Mouse (Mus musculus) kidney, adult 10 weeks (tissue): ENCODE results near the gene Hoxa13. TPM values are rescaled to one million over a fixed set of nuclear protein-coding genes. Genes with fewer than 3 reads are reported as not detected.

Experiments
- polyA plus RNA-seq: library from polyadenylated mRNA; stranded (reverse); fragments of 350-450 nt; fragmentation: Illumina TruSeq; extraction: RNeasy Lipid Tissue Mini Kit (QIAGEN cat#74804); gene quantifications from one replicate; pipeline ENCODE4 v1.2.3, GENCODE M21; 2014; ENCODE audit warnings: low read depth, low replicate concordance

Hoxa13 gene
- not detected for polyA plus RNA-seq

DNA sequence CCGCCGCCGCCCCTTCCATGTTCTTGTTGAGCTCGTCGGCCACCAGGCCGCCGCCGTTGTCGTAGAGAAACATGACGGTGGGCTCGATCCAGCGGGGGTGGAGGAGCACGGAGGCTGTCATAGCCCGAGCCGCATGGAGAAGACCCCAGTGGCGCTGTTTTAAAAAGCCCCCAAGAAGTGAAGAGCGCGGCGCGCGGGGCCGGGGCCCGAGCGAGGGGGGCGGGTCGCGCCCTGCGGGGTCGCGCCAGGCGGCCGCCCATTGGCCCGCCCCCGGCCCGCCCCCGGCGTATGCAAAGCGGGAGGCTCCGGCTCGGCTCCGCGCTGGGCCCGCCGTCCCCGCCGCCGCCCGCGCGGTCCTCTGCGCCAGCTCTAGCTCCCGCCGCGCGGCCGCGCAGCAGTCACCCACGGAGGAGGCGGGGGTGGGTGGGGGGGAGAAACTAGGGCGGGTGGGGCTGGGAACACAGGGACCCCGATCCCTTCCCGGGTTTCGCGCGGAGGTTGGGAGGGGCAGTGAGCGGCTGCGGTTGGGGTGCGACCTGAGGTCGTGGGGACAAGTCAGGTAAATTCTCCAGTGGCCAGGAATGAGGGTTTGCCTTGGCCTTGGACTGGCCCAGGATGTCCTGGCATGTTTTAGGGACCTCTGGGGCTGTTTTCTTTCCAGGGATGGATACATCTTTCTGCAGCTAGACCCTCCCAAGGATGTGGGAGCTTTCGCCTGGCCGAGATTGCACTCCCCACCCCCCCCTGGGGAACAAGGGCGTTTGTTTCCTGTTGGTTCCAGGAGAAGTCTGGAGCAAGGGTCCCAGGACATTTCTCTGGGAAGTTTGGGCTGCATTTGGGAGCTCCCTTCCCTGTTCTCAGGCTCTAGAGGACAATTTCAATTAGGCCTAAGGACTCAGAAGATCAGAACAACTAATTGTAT, at the start of gene Hoxa13:
Hoxa13 (minus strand) TSS at position 227 of the 922 bp plus-strand sequence.

DNA sequence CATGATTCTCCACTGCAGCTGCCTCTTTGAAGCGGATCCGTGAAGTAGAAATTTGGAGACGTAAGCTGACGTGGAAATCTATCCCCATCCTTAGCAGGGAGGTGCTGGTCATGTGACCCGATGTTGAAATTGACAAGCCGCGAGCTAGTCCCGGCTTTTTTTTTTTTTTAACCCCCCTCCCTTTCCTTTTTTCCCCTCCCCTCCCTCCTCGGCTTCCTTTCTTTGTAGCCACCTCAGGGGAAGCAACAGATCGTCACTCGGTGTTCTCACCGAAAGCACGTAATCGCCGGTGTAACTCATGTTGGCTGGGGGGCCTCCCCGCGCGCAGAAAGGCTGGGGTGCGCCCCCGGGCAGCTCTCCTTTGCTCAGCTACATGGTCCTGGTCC, 14.9 kb downstream of the Hoxa13 start, which contains the start of gene Hoxa11:
Hoxa11 (minus strand) TSS at position 54 of the 386 bp plus-strand sequence.

DNA sequence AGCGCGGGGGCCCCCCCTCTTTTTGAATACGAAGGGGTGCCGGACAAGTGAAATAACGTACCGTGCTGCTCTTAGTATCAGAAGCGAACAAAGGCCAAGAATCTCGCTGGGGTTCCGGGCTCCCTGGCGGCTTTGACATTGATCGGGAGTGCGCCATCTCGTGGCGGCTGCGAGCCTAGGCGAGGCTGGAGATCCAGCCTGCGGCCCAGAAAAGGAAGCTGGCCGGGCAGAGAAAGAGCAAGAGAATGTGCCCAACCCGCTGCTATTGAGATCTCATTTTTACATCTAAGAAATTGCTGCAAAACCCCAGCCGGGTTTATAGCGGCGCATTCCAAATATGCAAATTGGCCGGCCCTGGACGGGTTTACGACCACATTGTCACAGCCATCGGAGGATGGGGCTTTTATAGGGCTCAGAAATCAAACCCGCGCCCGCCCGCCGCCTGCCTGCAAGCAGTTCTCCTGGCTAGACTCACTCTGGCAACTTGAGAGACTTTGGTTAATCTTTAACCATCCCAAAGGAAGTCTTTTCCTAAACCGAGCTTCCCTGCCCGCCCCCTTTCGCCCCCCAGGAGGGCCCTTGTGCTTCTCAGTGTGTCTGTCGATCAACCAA, 20.2 kb downstream of the Hoxa13 start, which contains the start of gene Hoxa10:
Hoxa10 (minus strand) TSS at position 466 of the 612 bp plus-strand sequence.

DNA sequence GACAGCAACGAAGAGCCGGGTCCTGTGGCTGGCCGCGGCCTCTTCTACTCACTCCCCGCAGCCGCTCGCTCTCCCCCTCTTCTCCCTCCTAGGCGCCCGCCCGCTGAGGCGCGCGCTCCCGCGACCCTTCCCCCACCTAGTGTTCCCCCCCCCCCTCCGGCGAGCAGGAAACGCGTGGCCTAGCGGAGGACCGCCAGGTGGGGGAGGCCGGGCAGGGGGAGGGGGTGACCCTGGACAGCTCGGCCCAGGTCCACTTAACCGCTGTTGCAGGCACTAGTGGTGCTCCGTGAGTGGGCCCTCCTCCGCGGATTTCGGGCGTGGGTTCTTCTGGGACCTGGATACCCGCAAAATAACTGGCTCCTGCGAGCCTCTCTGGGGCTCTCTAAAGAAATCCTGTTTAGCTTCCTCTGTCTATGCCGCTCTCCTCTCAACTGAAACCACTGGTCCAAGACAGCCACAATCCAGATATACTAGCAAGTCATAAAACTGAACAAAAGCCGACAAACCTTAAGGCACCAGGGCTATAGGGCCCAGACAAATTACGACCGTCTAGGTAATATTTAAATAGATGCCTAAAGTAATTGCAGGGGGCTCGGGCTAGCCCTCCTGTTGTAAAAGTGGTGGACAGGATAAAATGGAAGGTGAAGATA, 30.0 kb downstream of the Hoxa13 start, which contains the start of gene Hoxa9:
Hoxa9 (minus strand) TSS at position 574 of the 650 bp plus-strand sequence.

DNA sequence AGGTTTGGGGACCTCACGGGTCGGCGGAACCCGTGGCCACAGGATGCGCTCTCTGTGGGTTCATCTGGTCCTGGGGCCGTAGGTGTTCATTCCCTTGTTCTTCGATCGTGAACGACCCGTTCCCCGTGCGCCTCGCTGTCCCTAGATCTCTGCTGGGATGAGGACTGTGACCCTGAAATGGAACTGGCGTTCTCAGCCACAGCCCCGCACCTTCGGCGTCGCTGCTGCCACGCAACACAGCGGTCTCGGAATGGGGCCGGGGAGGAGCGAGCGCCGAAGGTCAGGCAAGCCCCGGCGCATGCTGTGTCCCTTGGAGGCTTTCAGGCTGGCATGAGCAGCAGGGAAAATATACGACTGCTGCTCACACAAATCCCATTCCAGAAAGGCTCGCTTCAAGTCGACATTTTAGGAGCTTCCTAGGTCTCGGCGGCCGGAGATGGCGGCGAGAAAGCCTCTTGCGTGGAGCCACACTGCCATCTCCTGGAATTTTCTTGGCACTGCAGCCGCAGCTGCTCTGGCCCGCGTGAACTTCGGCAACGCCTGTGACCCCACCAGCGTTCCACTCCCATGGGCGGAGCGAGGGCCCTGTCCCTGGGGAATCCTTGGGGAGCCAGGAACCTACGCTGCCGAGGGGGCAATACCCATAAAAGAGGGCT, 39.2 kb downstream of the Hoxa13 start, which contains the start of gene Hoxa7:
Hoxa7 (minus strand) TSS at position 518 of the 656 bp plus-strand sequence.

DNA sequence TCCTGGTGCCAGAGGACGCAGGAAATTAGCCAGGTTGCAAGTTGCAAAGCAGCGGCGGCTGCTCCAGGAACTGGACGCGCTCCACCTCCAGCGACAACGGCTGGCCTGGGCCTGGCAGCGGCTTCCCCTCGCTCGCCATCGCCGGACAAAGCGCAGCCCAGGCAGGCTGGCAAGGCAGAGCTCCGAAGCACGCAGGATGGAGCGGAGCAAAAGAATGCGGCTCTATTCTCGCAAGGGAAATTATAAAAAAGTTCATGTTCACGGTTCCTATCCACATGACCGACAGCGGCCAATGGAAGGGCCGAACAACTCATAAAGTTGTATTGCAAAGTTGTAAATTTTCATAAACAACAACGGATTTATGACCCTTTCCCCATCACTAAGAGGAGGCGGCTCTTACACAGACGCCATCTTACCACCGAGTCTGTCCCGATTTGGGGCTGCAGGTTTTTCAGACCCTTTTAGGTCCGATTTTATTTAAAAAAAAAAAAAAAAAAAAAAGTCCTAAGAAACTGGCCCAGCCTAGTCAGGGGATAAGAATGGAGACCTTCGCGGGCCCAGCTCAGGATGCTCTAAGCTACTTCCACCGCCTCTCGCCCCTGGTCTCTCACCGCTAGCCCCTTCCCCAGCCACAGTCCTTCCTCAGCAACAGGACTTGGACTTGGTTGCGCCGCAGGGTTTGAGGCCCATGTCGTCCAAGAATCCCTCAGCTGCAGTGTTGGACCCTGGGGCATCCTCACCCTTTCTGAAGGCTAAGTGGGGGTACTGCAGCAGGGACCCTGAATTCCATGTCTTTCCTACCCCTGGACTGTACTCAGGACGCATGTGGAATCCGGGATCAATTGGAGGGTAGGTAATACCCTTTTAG, 47.3 kb downstream of the Hoxa13 start, which contains the start of the genes Hoxa3 and Gm28308:
Hoxa3 (minus strand) TSS at position 218 of the 868 bp plus-strand sequence.
Gm28308 (minus strand) TSS at position 221 of the 868 bp plus-strand sequence.

DNA sequence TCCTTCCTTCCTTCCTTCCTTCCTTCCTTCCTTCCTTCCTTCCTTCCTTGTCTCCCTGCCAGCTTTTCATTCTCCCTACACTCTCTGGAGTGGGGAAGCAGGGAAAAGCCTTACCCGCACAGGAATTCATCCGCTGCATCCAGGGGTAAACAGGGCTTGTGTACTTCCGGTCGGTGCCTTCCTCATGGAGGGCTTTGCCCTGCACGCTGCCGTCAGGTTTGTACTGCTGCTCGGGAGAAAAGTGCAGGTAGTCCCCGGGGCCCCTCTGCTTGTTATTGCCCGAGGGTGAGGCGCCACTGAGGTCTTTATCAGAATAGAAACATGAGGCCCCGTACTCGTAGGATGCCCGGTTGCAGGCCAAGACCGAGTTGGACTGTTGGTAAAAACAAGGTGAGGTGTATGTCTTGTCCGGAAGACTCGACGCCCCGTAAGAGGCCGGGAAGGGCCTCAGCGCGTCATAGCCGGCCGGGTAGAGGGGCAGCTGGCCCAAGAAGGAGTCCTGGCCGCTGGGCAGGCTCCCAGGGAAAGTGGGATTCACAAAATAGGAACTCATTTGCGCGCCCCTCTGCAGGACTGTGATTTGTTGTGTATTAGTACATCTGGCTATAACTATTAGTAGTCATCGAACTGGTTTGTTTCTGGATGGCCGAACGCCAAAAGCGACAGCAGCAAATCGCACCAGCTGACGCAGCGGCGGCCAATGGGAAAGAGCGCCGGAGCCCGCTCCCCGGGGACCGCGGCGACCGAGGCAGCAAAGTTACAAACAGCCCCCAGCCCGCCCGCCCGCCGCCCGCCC, 52.4 kb downstream of the Hoxa13 start, which contains the start of gene Hoxa6:
Hoxa6 (minus strand) TSS at position 651 of the 796 bp plus-strand sequence.

Other genes starting within 250 kb of the Hoxa13 start
- gene Skap2, start 248.3 kb downstream of the Hoxa13 start, polyA plus RNA-seq, result 76.1 TPM
- gene Hoxa1, start 102.6 kb downstream of the Hoxa13 start, polyA plus RNA-seq, result 1.6 TPM
- gene Hoxa2, start 96.0 kb downstream of the Hoxa13 start, polyA plus RNA-seq, result 1.6 TPM
- gene 5730596B20Rik, start 83.4 kb downstream of the Hoxa13 start, polyA plus RNA-seq, result 0.16 TPM
- gene Hoxa4, start 69.1 kb downstream of the Hoxa13 start, polyA plus RNA-seq, result 2.3 TPM
- gene Hoxa5, start 56.3 kb downstream of the Hoxa13 start, polyA plus RNA-seq, result 22.0 TPM
- gene Hoxa6, start 52.2 kb downstream of the Hoxa13 start, polyA plus RNA-seq, result not detected
- gene Hoxa3, start 47.5 kb downstream of the Hoxa13 start, polyA plus RNA-seq, result 8.8 TPM
- not detected for gene Gm28308, start 47.5 kb downstream of the Hoxa13 start, polyA plus RNA-seq
- 26.5 TPM for gene Hoxa7, start 39.0 kb downstream of the Hoxa13 start, polyA plus RNA-seq
- 58.5 TPM for gene Hoxa9, start 29.8 kb downstream of the Hoxa13 start, polyA plus RNA-seq
- gene Hoxa10, start 20.0 kb downstream of the Hoxa13 start, polyA plus RNA-seq, result 76.9 TPM
- 2.5 TPM for gene Hoxa11, start 15.1 kb downstream of the Hoxa13 start, polyA plus RNA-seq
- not detected for gene Evx1, start 52.6 kb upstream of the Hoxa13 start, polyA plus RNA-seq